Mouse (Mus musculus): ENCODE measurements around the gene Rpl38. TPM values are rescaled to one million over a fixed set of nuclear protein-coding genes. Genes with fewer than 3 reads are reported as not detected.

The Rpl38 gene
- polyA plus RNA-seq, 2 experiments = 926 to 1,654 TPM

DNA sequence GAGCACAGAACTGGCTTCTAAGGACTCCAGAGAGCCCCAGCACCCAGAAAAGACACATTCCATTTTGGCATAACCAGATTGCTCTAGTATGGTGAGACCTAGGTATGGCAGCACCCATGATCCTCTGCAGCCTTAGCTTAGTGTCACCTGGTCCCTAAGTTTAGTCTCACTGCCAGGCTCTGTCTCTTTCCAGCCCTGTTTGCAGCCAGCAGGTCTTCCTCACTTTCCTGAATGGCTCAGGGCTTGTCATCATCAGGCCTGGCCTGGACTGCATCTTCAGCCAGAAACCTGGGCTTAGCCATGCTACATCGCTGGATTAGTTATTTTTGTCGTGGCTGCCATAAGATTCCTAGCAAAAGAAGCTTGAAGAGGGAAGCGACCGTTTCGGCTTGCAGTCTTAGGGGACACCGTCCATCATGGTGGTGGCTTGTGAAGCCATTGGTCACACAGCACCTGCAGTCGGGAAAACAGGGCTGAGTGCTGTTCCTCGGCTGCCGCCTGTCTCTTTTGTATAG, 17.3 kb downstream of the Rpl38 start:
- Histone ChIP-seq H3K4me2 (ENCODE audit: low read depth) (no peak overlapping the region), H3K27ac (no peak overlapping the region), H3K4me3 (ENCODE audit: insufficient read depth in 1 of 2, low read depth in 2 of 2, low read length in 2 of 2) (no peak overlapping the region), H3K9me3 (ENCODE audit: control insufficient read depth, low read length) (no peaks in the 10 kb centered on the region), H3K9ac (replicated peaks) (no peak overlapping the region), H3K27me3 (ENCODE audit: control insufficient read depth, insufficient read depth, low read length) (no peaks in the 10 kb centered on the region), H3K4me1 (replicated peaks; ENCODE audit: control insufficient read depth in 2 of 2, insufficient read depth in 2 of 2, low read length in 1 of 2) (peaks cover 0 to 21% of the 10 kb centered on the region in 2 experiments; a peak in 2 of 4 replicates), H3K36me3 (replicated peaks; ENCODE audit: control insufficient read depth, insufficient read depth, low read depth) (no peaks in the 10 kb centered on the region)
- ATAC-seq (ENCODE audit: insufficient read depth) (no peak), DNase-seq (ENCODE audit: low read depth in 3 of 3, low spot score in 3 of 3) (no peak)
- TF ChIP-seq EP300 (IDR thresholded peaks at IDR 0.05; ENCODE audit: low read depth) (no peak), CTCF (IDR thresholded peaks at IDR 0.05; ENCODE audit: low read depth) (no peak)
- WGBS (ENCODE audit: insufficient replicate concordance) = 58% methylated on average over 9 of the region's 9 CpGs

DNA sequence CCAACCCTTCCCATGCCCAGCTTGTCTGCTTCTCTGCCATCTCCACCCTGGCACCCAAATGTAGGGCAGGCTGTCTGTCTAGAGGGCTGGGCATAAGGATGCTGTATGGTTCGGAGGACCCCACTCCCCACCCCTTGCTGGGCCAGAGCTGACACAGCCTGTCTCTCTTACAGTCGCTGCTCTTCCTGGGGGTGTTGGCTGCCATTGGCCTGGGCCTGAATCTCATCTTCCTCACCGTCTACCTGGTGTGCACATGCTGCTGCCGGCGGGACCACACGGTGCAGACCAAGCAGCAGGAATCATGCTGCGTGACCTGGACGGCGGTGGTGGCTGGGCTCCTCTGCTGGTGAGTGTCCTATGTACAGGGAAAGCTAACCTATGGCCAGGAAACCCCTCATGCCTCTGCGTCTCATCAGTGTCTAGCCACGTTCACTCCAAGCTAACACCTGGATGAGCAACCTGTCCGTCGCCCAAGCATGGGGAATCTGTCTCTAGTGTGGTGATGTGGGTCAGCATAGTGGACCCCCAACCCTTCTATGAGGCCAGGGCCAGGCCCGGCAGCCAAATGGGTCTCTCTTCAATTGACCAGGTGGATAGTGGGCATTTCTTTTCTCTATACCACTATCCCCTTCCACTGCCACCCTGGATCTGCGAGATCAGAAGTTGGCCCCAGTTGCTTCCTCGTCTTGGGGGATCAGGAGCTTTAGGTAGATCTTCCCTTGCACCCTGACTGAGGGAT, 18.1 kb downstream of the Rpl38 start:
- Histone ChIP-seq H3K4me1 (replicated peaks; ENCODE audit: control insufficient read depth in 2 of 2, insufficient read depth in 2 of 2, low read length in 1 of 2) (peaks cover 0 to 21% of the 10 kb centered on the region in 2 experiments; a peak in 2 of 4 replicates), H3K27me3 (ENCODE audit: control insufficient read depth, insufficient read depth, low read length) (no peaks in the 10 kb centered on the region), H3K27ac (no peak overlapping the region), H3K9ac (replicated peaks) (no peak overlapping the region), H3K4me2 (ENCODE audit: low read depth) (no peak overlapping the region), H3K9me3 (ENCODE audit: control insufficient read depth, low read length) (no peaks in the 10 kb centered on the region), H3K4me3 (ENCODE audit: insufficient read depth in 1 of 2, low read depth in 2 of 2, low read length in 2 of 2) (no peak overlapping the region), H3K36me3 (replicated peaks; ENCODE audit: control insufficient read depth, insufficient read depth, low read depth) (no peaks in the 10 kb centered on the region)
- 71% methylated on average over 16 of the region's 16 CpGs for WGBS (ENCODE audit: insufficient replicate concordance)
- TF ChIP-seq CTCF (IDR thresholded peaks at IDR 0.05; ENCODE audit: low read depth) (no peak), EP300 (IDR thresholded peaks at IDR 0.05; ENCODE audit: low read depth) (no peak)
- ATAC-seq (ENCODE audit: insufficient read depth) (no peak), DNase-seq (ENCODE audit: low read depth in 3 of 3, low spot score in 3 of 3) (no peak)

DNA sequence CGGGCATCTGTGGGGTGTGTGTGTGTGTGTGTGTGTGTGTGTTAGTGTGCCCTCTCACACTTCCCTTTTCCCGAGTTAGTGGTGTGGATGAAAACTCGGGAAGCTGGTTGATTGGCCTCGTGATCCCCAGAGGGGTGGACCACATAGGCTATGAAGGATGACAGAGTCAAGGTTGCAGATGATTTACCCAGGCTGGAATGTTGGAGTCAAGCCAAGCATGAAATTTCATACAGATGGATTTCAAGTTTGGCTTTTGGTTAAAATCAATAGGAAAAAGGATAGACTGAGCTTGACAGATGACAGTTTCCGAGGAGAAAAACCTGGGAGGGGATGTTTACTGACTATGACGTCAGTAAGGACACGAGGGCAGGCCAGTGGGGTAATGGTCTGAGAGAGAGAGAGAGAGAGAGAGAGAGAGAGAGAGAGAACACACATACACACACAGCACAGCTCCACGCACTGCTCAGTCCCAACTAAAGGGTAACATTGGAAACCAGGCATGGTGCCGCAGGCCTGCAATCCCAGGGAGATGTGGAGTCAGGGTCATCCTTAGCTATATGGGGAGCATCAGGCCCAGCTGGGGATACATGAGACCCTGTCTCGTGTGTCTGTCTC, 19.4 kb downstream of the Rpl38 start:
- H3K36me3 ChIP-seq (replicated peaks; ENCODE audit: control insufficient read depth, insufficient read depth, low read depth) = no peaks in the 10 kb centered on the region
- H3K4me2 ChIP-seq (ENCODE audit: low read depth) = no peak overlapping the region
- ATAC-seq (ENCODE audit: insufficient read depth) = no peak
- H3K9ac ChIP-seq (replicated peaks) = no peak overlapping the region
- H3K4me3 ChIP-seq (ENCODE audit: insufficient read depth in 1 of 2, low read depth in 2 of 2, low read length in 2 of 2) = no peak overlapping the region
- H3K4me1 ChIP-seq (replicated peaks; ENCODE audit: control insufficient read depth in 2 of 2, insufficient read depth in 2 of 2, low read length in 1 of 2) = peaks cover 0 to 20% of the 10 kb centered on the region in 2 experiments; a peak in 2 of 4 replicates
- H3K27me3 ChIP-seq (ENCODE audit: control insufficient read depth, insufficient read depth, low read length) = no peaks in the 10 kb centered on the region
- 41% methylated on average over 10 of the region's 10 CpGs for WGBS (ENCODE audit: insufficient replicate concordance)
- no peaks in the 10 kb centered on the region for H3K9me3 ChIP-seq (ENCODE audit: control insufficient read depth, low read length)
- no peak for DNase-seq (ENCODE audit: low read depth in 3 of 3, low spot score in 3 of 3)
- TF ChIP-seq EP300 (IDR thresholded peaks at IDR 0.05; ENCODE audit: low read depth) = no peak
- no peak for TF ChIP-seq CTCF (IDR thresholded peaks at IDR 0.05; ENCODE audit: low read depth)
- no peak overlapping the region for H3K27ac ChIP-seq

DNA sequence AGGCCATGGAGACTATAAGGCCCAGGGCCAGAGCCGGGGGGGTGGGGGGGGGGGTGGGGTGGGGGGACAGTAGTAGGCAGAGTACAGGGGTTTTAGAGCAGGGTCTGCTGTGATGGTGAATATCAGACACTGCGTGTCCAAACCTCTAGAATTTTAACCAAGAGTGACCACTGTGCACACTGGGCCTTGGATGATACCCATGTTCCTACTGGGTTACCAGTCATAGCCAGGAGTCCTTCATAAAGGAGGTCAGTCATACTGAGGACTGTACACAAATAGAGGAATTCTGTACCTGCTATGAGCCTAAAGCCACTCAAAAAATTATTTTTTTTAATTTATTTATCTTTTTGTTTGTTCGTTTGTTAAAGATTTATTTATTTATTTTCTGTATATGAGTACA, 20.4 kb downstream of the Rpl38 start:
- WGBS (ENCODE audit: insufficient replicate concordance) = 72% methylated on average over 2 of the region's 3 CpGs
- no peaks in the 10 kb centered on the region for H3K27me3 ChIP-seq (ENCODE audit: control insufficient read depth, insufficient read depth, low read length)
- H3K27ac ChIP-seq = no peak overlapping the region
- H3K4me2 ChIP-seq (ENCODE audit: low read depth) = no peak overlapping the region
- peaks cover 0 to 14% of the 10 kb centered on the region in 2 experiments; a peak in 2 of 4 replicates for H3K4me1 ChIP-seq (replicated peaks; ENCODE audit: control insufficient read depth in 2 of 2, insufficient read depth in 2 of 2, low read length in 1 of 2)
- H3K9ac ChIP-seq (replicated peaks) = no peak overlapping the region
- H3K4me3 ChIP-seq (ENCODE audit: insufficient read depth in 1 of 2, low read depth in 2 of 2, low read length in 2 of 2) = no peak overlapping the region
- no peak for TF ChIP-seq EP300 (IDR thresholded peaks at IDR 0.05; ENCODE audit: low read depth)
- no peak for TF ChIP-seq CTCF (IDR thresholded peaks at IDR 0.05; ENCODE audit: low read depth)
- no peaks in the 10 kb centered on the region for H3K9me3 ChIP-seq (ENCODE audit: control insufficient read depth, low read length)
- DNase-seq (ENCODE audit: low read depth in 3 of 3, low spot score in 3 of 3) = no peak
- no peak for ATAC-seq (ENCODE audit: insufficient read depth)
- no peaks in the 10 kb centered on the region for H3K36me3 ChIP-seq (replicated peaks; ENCODE audit: control insufficient read depth, insufficient read depth, low read depth)

DNA sequence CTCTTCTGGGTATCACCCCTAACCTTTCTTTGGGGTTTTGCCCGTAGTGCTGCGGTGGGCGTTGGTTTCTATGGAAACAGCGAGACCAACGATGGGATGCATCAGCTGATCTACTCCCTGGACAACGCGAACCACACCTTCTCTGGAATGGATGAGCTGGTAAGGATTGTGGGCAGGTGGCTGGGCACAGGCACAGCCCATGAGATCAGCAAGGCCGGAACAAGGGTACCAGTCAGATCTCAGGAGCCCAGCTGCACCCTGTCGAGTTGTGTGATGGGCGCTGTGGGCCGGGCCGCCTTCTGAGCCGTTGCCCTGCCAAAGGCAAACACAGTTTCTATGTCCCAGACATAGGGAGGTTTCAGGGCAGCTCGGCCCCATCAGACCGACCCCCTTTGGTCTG, 21.9 kb downstream of the Rpl38 start:
- Histone ChIP-seq H3K36me3 (replicated peaks; ENCODE audit: control insufficient read depth, insufficient read depth, low read depth) (no peaks in the 10 kb centered on the region), H3K27ac (no peak overlapping the region), H3K4me2 (ENCODE audit: low read depth) (no peak overlapping the region), H3K9ac (replicated peaks) (no peak overlapping the region), H3K4me1 (replicated peaks; ENCODE audit: control insufficient read depth in 2 of 2, insufficient read depth in 2 of 2, low read length in 1 of 2) (peaks cover 0 to 6% of the 10 kb centered on the region in 2 experiments; a peak in 2 of 4 replicates), H3K27me3 (ENCODE audit: control insufficient read depth, insufficient read depth, low read length) (no peaks in the 10 kb centered on the region), H3K4me3 (ENCODE audit: insufficient read depth in 1 of 2, low read depth in 2 of 2, low read length in 2 of 2) (no peak overlapping the region), H3K9me3 (ENCODE audit: control insufficient read depth, low read length) (no peaks in the 10 kb centered on the region)
- 83% methylated on average over 15 of the region's 15 CpGs for WGBS (ENCODE audit: insufficient replicate concordance)
- no peak for TF ChIP-seq CTCF (IDR thresholded peaks at IDR 0.05; ENCODE audit: low read depth)
- no peak for TF ChIP-seq EP300 (IDR thresholded peaks at IDR 0.05; ENCODE audit: low read depth)
- ATAC-seq (ENCODE audit: insufficient read depth) (no peak), DNase-seq (ENCODE audit: low read depth in 3 of 3, low spot score in 3 of 3) (no peak)
